Mouse (Mus musculus): ENCODE results near the gene Zc3h12c. TPM values are rescaled to one million over a fixed set of nuclear protein-coding genes. Genes with fewer than 3 reads are reported as not detected.

Zc3h12c gene
- polyA plus RNA-seq, 1 experiment from 2014 or later: 6.0 TPM

DNA sequence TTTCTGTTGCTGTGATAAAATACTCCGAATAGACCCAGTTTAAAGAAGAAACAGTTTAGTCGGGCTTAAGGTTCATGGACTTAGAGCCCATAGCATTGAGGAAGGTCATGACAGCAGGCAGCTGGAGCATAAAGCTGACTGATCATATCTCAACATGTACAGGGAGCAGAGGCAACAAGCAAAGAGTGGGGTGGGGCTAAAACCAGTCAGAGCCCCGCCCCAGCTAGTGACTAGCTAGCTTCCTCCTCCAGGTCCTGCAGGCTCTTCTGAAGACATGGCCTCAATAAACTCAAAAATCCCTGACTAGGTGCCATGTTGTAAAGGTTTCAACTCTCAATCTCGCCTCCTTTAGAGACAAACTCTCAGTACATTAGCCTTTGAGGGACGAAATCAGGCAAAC lies 25.5 kb upstream of the Zc3h12c start:
- H3K27ac ChIP-seq (replicated peaks; ENCODE audit: low read depth, low read length): no peak overlapping the region
- 81% methylated on average over 5 of the region's 5 CpGs for WGBS

GRCm38 (mm10) chr9:52190907-52191306 lies 22.5 kb upstream of the Zc3h12c start:
- Histone ChIP-seq H3K4me3 (ENCODE audit: low read depth, low read length) (no peak overlapping the region), H3K27me3 (ENCODE audit: control insufficient read depth, insufficient read depth, low read length) (no peaks in the 10 kb centered on the region), H3K9ac (replicated peaks; ENCODE audit: low read length) (no peak overlapping the region), H3K4me2 (ENCODE audit: low read depth, low read length) (no peak overlapping the region), H3K4me1 (ENCODE audit: control insufficient read depth, insufficient read depth, low read length) (0 out of 2 replicates have a peak, but pooled peaks cover 4% of the 10 kb centered on the region), H3K9me3 (replicated peaks; ENCODE audit: control insufficient read depth, low read length) (no peaks in the 10 kb centered on the region), H3K27ac (replicated peaks; ENCODE audit: low read depth, low read length) (no peak overlapping the region), H3K36me3 (replicated peaks; ENCODE audit: control insufficient read depth, insufficient read depth, low read depth, low read length) (no peaks in the 10 kb centered on the region)
- DNase-seq (ENCODE audit: low spot score): no peak
- no peak for ATAC-seq (replicated peaks; ENCODE audit: insufficient number of reproducible peaks, low FRiP score, low TSS enrichment, low read depth)
- 89% methylated on average over 4 of the region's 4 CpGs for WGBS

More for the DNA sequence above, 25.5 kb upstream of the Zc3h12c start:
- ATAC-seq (replicated peaks; ENCODE audit: insufficient number of reproducible peaks, low FRiP score, low TSS enrichment, low read depth) (no peak), DNase-seq (ENCODE audit: low spot score) (no peak)
- Histone ChIP-seq H3K9me3 (replicated peaks; ENCODE audit: control insufficient read depth, low read length) (no peaks in the 10 kb centered on the region), H3K9ac (replicated peaks; ENCODE audit: low read length) (no peak overlapping the region), H3K4me3 (ENCODE audit: low read depth, low read length) (no peak overlapping the region), H3K4me2 (ENCODE audit: low read depth, low read length) (no peak overlapping the region), H3K36me3 (replicated peaks; ENCODE audit: control insufficient read depth, insufficient read depth, low read depth, low read length) (no peaks in the 10 kb centered on the region), H3K4me1 (ENCODE audit: control insufficient read depth, insufficient read depth, low read length) (no peaks in the 10 kb centered on the region), H3K27me3 (ENCODE audit: control insufficient read depth, insufficient read depth, low read length) (no peaks in the 10 kb centered on the region)

DNA sequence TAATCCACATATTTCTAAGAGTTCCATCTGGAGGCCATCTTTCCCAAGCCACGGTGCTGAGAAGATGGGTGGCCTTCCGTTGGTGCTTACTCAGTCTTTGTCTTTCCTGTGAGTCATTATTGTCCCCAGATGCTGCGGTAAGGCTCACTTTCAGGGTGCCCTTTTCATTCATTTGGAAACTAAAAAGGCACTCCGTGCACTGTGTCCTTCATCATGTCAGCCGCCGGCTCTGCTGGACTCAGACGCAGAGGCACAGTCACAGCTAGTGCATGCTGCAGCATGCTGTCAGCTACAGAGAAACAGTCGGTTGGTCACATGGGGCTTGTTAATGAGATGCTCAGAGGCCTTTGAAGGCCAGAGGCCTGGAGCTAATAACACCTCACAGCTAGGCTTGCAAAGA lies 19.7 kb upstream of the Zc3h12c start:
- no peaks in the 10 kb centered on the region for H3K27me3 ChIP-seq (ENCODE audit: control insufficient read depth, insufficient read depth, low read length)
- no peak overlapping the region for H3K4me2 ChIP-seq (ENCODE audit: low read depth, low read length)
- no peak overlapping the region for H3K27ac ChIP-seq (replicated peaks; ENCODE audit: low read depth, low read length)
- no peaks in the 10 kb centered on the region for H3K36me3 ChIP-seq (replicated peaks; ENCODE audit: control insufficient read depth, insufficient read depth, low read depth, low read length)
- 19% methylated on average over 8 of the region's 8 CpGs for WGBS
- no peaks in the 10 kb centered on the region for H3K9me3 ChIP-seq (replicated peaks; ENCODE audit: control insufficient read depth, low read length)
- DNase-seq (ENCODE audit: low spot score) (peak; percentile 45), ATAC-seq (replicated peaks; ENCODE audit: insufficient number of reproducible peaks, low FRiP score, low TSS enrichment, low read depth) (0 out of 2 replicates have a peak, but pooled peaks have one; percentile 72)
- H3K9ac ChIP-seq (replicated peaks; ENCODE audit: low read length): no peak overlapping the region; the same call in 1 of the 2 replicates
- no peak overlapping the region for H3K4me3 ChIP-seq (ENCODE audit: low read depth, low read length)
- H3K4me1 ChIP-seq (ENCODE audit: control insufficient read depth, insufficient read depth, low read length): 0 out of 2 replicates have a peak, but pooled peaks cover 4% of the 10 kb centered on the region

- Histone ChIP-seq H3K27ac (replicated peaks; ENCODE audit: low read depth, low read length) (no peak overlapping the region), H3K4me2 (ENCODE audit: low read depth, low read length) (no peak overlapping the region), H3K27me3 (ENCODE audit: control insufficient read depth, insufficient read depth, low read length) (no peaks in the 10 kb centered on the region), H3K9me3 (replicated peaks; ENCODE audit: control insufficient read depth, low read length) (no peaks in the 10 kb centered on the region), H3K36me3 (replicated peaks; ENCODE audit: control insufficient read depth, insufficient read depth, low read depth, low read length) (no peaks in the 10 kb centered on the region), H3K4me3 (ENCODE audit: low read depth, low read length) (no peak overlapping the region), H3K9ac (replicated peaks; ENCODE audit: low read length) (no peak overlapping the region), H3K4me1 (ENCODE audit: control insufficient read depth, insufficient read depth, low read length) (0 out of 2 replicates have a peak, but pooled peaks cover 4% of the 10 kb centered on the region)
- DNase-seq (ENCODE audit: low spot score) (peak; percentile 36), ATAC-seq (replicated peaks; ENCODE audit: insufficient number of reproducible peaks, low FRiP score, low TSS enrichment, low read depth) (no peak)
- 38% methylated on average over 3 of the region's 3 CpGs for WGBS
Measured at GRCm38 (mm10) chr9:52186296-52186941, 18.0 kb upstream of the Zc3h12c start.

DNA sequence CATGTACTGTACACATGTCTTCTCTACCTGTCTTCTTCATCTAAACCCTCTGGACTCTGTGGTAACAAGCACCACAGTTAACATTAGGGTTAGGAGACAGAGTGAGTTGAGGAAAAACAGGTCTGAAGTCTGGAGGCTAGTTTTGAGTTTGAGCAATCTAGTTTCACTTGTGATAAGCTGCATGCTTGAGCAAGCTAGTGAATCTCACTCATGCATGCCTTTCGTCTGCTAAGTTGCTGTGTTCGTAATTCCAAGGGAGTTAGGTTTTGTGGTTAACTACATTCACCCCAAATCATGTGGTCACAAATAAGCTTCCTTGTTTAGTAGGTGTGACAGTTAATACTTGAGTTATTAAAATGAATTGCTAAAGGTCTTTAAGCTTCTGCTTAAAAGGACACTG lies 13.0 kb upstream of the Zc3h12c start:
- Histone ChIP-seq H3K9me3 (replicated peaks; ENCODE audit: control insufficient read depth, low read length) (no peaks in the 10 kb centered on the region), H3K4me3 (ENCODE audit: low read depth, low read length) (no peak overlapping the region), H3K27me3 (ENCODE audit: control insufficient read depth, insufficient read depth, low read length) (no peaks in the 10 kb centered on the region), H3K36me3 (replicated peaks; ENCODE audit: control insufficient read depth, insufficient read depth, low read depth, low read length) (no peaks in the 10 kb centered on the region), H3K4me1 (ENCODE audit: control insufficient read depth, insufficient read depth, low read length) (no peaks in the 10 kb centered on the region), H3K9ac (replicated peaks; ENCODE audit: low read length) (no peak overlapping the region), H3K4me2 (ENCODE audit: low read depth, low read length) (no peak overlapping the region), H3K27ac (replicated peaks; ENCODE audit: low read depth, low read length) (no peak overlapping the region)
- no peak for DNase-seq (ENCODE audit: low spot score)
- no peak for ATAC-seq (replicated peaks; ENCODE audit: insufficient number of reproducible peaks, low FRiP score, low TSS enrichment, low read depth)
- WGBS: 78% methylated on average over 2 of the region's 2 CpGs

- no peak overlapping the region for H3K4me2 ChIP-seq (ENCODE audit: low read depth, low read length)
- no peaks in the 10 kb centered on the region for H3K36me3 ChIP-seq (replicated peaks; ENCODE audit: control insufficient read depth, insufficient read depth, low read depth, low read length)
- no peak for DNase-seq (ENCODE audit: low spot score)
- no peak overlapping the region for H3K27ac ChIP-seq (replicated peaks; ENCODE audit: low read depth, low read length)
- no peak for ATAC-seq (replicated peaks; ENCODE audit: insufficient number of reproducible peaks, low FRiP score, low TSS enrichment, low read depth)
- no peak overlapping the region for H3K9ac ChIP-seq (replicated peaks; ENCODE audit: low read length)
- H3K4me3 ChIP-seq (ENCODE audit: low read depth, low read length): no peak overlapping the region
- no peaks in the 10 kb centered on the region for H3K4me1 ChIP-seq (ENCODE audit: control insufficient read depth, insufficient read depth, low read length)
- H3K27me3 ChIP-seq (ENCODE audit: control insufficient read depth, insufficient read depth, low read length): no peaks in the 10 kb centered on the region
- no peaks in the 10 kb centered on the region for H3K9me3 ChIP-seq (replicated peaks; ENCODE audit: control insufficient read depth, low read length)
- 79% methylated on average over 6 of the region's 6 CpGs for WGBS
Measured at GRCm38 (mm10) chr9:52180851-52181250, 12.5 kb upstream of the Zc3h12c start.

DNA sequence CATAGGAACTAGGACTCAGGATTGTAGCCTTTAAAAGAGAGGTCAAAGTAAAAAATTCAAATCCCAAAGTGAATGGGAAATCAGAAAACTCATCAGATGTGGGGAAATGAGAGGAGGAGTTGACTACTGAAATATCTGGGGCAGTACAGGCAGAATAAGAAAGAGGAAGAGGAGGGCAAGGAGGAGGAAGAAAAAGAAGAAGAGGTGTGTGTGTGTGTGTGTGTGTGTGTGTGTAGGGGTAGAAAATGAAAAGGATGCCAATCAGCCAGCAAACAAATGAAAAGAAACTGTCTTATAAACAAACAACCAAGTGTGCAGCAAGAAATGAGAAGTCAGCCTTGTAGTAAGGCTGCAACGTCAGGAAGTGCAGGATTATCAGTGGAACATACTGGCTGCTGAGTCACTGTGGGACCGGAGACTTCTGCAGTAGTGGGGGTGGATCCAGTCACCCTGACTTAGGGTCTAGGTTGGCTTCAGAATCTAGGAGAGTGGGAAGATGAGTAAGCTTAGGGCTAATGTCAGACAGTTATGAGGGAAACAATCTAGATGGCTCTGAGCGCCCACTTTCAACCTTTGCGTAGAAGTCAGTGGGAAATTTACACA lies 7.0 kb upstream of the Zc3h12c start:
- no peak overlapping the region for H3K4me2 ChIP-seq (ENCODE audit: low read depth, low read length)
- no peaks in the 10 kb centered on the region; the same call in 1 of the 2 replicates for H3K27me3 ChIP-seq (ENCODE audit: control insufficient read depth, insufficient read depth, low read length)
- no peak for ATAC-seq (replicated peaks; ENCODE audit: insufficient number of reproducible peaks, low FRiP score, low TSS enrichment, low read depth)
- no peak for DNase-seq (ENCODE audit: low spot score)
- H3K27ac ChIP-seq (replicated peaks; ENCODE audit: low read depth, low read length): no peak overlapping the region
- H3K4me3 ChIP-seq (ENCODE audit: low read depth, low read length): no peak overlapping the region
- 88% methylated on average over 4 of the region's 4 CpGs for WGBS
- no peaks in the 10 kb centered on the region for H3K9me3 ChIP-seq (replicated peaks; ENCODE audit: control insufficient read depth, low read length)
- H3K9ac ChIP-seq (replicated peaks; ENCODE audit: low read length): no peak overlapping the region
- H3K4me1 ChIP-seq (ENCODE audit: control insufficient read depth, insufficient read depth, low read length): no peaks in the 10 kb centered on the region
- no peaks in the 10 kb centered on the region for H3K36me3 ChIP-seq (replicated peaks; ENCODE audit: control insufficient read depth, insufficient read depth, low read depth, low read length)

GRCm38 (mm10) chr9:52174671-52175111 lies 6.3 kb upstream of the Zc3h12c start:
- Histone ChIP-seq H3K4me3 (ENCODE audit: low read depth, low read length) (no peak overlapping the region), H3K9me3 (replicated peaks; ENCODE audit: control insufficient read depth, low read length) (no peaks in the 10 kb centered on the region), H3K36me3 (replicated peaks; ENCODE audit: control insufficient read depth, insufficient read depth, low read depth, low read length) (no peaks in the 10 kb centered on the region), H3K4me1 (ENCODE audit: control insufficient read depth, insufficient read depth, low read length) (no peaks in the 10 kb centered on the region), H3K9ac (replicated peaks; ENCODE audit: low read length) (no peak overlapping the region), H3K4me2 (ENCODE audit: low read depth, low read length) (no peak overlapping the region), H3K27me3 (ENCODE audit: control insufficient read depth, insufficient read depth, low read length) (peaks cover 3% of the 10 kb centered on the region; the same call in 1 of the 2 replicates), H3K27ac (replicated peaks; ENCODE audit: low read depth, low read length) (no peak overlapping the region)
- 78% methylated on average over 4 of the region's 4 CpGs for WGBS
- ATAC-seq (replicated peaks; ENCODE audit: insufficient number of reproducible peaks, low FRiP score, low TSS enrichment, low read depth): no peak
- DNase-seq (ENCODE audit: low spot score): no peak

All from embryonic facial prominence, embryonic 11.5 days (tissue).